Mouse (Mus musculus): ENCODE data around the gene Cdh13.

GRCm38 (mm10) chr8:119277047-119277451 lies 993.5 kb downstream of the Cdh13 start:
- TF ChIP-seq GATA1 (IDR thresholded peaks at IDR 0.05; ENCODE audit: low read length) = no peak
- TF ChIP-seq TAL1 (IDR thresholded peaks at IDR 0.05; ENCODE audit: low read length) = no peak

All from erythroblast, embryonic 14.5 days (primary cell).